Mouse (Mus musculus): Measurements from ENCODE around the gene Rasgef1b.

The Rasgef1b gene

DNA sequence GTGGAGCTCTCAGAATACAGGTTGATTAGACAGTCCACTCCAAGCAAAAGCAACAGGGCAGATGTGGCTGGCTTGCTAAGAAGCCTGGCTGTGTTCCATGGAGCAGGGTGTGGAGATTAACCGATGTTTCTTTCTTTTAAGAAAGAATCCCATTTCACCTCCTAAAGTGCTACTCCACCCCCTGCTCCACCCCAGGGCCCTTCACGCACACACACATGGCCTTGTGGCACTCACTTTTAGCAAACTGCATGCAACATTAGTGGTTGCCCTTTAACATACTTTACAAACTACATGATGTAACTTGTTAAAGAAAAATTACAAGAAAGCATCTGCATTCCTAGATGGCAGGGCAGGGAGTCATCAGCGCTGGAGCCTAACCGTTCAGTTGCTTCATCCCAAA, 378.8 kb downstream of the Rasgef1b start:
- DNase-seq, result no peak

GRCm38 (mm10) chr5:99348257-99348849, 380.5 kb downstream of the Rasgef1b start:
- DNase-seq, result peak; percentile 92

DNA sequence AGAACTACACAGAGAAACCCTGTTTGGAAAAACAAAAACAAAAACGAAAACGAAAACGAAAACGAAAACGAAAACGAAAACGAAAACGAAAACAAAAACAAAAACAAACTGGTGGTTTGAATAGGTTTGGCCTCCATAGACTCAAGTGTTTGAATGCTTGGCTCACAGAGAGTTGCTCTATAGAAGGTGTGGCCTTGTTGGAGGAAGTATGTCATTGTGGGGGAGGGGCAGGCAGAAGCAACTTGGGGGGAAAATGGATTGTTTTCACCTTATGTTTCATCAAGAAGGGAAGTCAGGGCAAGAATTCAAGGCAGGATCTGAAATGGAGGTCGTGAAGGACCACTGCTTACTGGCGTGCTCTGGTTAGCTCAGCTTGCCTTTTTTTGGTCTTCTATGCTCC, 386.3 kb downstream of the Rasgef1b start:
- no peak for DNase-seq

DNA sequence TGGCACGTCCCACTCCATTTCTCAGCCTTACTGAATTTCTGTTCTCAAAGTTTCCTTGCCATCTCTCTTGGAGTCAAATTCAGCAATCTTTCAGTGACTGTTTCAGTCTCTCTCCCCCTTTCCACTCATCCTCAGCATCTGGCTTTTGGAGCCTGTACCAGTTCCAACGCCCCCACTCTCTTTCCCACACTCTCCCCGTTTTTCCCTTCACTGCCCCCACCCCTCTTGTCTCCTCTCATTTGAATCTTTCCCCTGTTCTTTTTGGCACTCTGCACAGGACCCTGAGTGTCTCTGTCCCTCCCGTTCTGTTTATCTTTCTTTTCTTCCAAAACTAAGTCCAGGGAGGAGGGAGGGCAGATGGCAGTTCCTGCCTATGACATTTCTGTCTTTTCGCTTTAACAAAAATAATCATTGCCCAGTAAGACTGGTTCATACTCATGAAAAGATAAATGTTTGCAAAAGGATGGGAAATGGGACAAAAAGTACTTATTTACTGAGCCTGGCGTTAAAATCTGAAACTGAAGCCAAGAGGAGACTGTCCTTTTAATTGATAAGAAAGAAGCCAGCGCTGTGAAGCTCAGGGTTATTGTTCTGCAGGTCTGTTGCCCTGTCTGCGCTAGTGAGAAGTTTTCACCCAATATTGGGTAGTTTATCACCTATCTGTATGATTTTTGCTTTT, 388.4 kb downstream of the Rasgef1b start:
- DNase-seq, result no peak

DNA sequence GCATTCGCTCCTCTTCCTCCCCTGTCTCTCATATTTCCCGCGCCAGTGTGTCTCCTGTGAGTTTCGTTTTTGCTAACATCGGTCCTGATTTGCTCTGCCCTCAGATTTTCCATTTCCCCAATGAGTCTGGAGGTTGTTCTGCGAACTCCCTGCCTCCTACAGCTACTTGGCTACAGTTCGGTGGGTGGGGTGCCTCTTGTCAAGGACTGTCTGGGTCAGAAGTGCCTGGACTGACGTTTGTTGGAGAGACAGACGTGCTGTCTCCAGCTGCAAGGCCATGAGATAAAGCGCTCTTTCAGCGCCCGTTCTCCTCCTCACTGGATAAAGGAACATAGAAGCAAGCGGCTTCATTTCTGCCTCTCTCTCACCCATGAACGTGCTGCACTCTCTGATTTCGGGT, 389.1 kb downstream of the Rasgef1b start:
- peak; percentile 59 for DNase-seq

- no peak for DNase-seq
Measured at GRCm38 (mm10) chr5:99338826-99339225, 390.0 kb downstream of the Rasgef1b start.

DNA sequence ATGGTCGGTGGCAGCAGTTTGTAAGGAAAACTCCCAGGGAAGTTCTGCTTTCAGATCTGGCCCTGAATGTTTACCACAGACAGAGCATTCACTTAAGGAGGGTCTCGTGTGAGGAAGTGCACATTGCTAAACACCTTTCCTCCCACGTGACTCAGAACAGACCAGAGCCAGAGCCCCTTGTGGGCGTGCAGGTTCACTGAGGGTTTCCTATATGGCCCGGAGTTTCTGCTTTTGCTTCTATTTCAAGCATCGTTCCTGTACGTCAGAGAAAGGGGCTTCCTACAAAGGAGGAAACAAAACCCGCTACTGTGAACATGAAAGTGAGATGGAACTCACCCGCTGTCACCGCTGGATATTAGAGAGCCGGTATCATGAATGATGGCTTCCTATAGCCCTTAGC, 392.4 kb downstream of the Rasgef1b start:
- no peak for DNase-seq

- DNase-seq, result no peak
Measured at GRCm38 (mm10) chr5:99334017-99334416, 394.8 kb downstream of the Rasgef1b start.

DNA sequence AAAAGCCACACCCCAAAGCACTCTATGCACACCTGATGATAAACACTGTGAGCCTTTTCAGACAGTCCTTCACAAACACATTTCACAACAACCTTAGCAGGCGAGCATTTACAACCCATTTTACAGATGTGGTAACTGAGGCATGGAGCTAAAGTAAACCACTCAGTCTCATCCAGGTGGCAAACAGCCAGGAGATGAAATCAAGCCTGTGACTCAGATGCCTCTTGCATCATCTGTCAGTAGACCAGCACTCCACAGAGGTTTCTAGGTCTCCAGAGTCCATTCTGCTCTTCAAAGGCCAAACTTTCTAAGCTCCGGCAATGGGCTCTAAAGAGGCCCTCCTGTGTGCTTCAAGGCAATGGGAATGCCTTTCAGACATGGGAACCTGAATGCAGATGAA, 396.8 kb downstream of the Rasgef1b start:
- no peak for DNase-seq

- DNase-seq, result peak; percentile 62
Measured at GRCm38 (mm10) chr5:99329065-99329464, 399.8 kb downstream of the Rasgef1b start.

GRCm38 (mm10) chr5:99327019-99327418, 401.8 kb downstream of the Rasgef1b start:
- peak; percentile 38 for DNase-seq

- DNase-seq, result no peak
Measured at GRCm38 (mm10) chr5:99325301-99325700, 403.6 kb downstream of the Rasgef1b start.

- DNase-seq, result no peak
Measured at GRCm38 (mm10) chr5:99320783-99321182, 408.1 kb downstream of the Rasgef1b start.

GRCm38 (mm10) chr5:99297939-99298338, 430.9 kb downstream of the Rasgef1b start:
- no peak for DNase-seq

DNA sequence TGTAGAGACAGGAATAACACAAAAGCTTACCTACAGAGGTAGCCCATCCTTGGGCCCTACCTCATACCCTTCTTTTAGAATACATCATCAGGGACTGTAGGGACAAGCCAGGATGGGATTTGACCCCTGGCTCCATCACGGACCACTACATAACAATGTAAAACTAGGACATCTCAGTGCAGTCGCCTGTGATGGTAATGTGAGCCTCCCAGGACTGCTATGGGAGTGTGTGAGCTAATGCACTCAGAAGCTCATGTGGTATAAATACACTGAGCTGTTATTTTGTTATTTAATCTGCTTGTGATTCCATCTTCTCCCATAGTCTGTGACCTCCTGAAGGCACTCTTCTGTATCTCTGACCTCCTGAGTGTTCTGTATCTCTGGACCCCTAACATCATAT, 432.5 kb downstream of the Rasgef1b start:
- no peak for DNase-seq

GRCm38 (mm10) chr5:99292287-99292851, 436.5 kb downstream of the Rasgef1b start:
- DNase-seq, result no peak

DNA sequence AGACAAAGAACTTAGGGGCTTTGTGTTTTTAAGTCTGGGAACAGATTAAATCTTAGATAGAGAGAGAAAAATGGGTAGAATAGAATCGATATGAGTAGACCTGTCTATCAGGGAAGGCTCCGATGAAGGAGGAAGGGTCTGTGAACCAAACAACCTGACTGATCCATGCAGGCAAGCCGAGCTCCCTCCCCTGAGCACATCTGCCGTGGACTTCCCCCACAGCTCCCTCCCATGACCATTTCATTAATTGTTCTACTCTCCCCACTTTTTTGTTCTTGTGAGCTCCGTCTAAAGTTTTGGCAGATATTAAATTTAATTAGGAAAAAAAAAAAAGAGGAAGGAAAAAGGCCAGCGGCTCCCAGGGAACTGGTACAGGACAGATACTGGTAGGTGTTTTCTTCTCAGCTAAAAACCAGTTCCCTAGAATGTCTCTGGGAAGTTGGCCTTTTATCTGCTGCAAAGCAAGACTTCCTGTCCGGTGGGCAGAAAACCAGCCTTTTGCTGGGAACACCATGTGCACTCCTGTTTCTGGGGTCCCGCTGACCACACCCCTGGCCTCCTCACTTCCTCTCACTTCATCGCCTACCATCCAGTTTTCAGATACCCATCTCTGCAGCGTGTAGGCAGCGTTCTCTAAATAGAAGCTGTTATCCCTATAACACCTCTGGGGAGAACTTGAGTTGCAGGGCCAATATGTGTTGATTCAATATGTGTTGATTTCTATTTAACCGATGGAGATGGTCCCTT, 437.6 kb downstream of the Rasgef1b start:
- no peak for DNase-seq

GRCm38 (mm10) chr5:99288262-99288661, 440.6 kb downstream of the Rasgef1b start:
- DNase-seq, result no peak

- DNase-seq, result no peak
Measured at GRCm38 (mm10) chr5:99287647-99288185, 441.1 kb downstream of the Rasgef1b start.

GRCm38 (mm10) chr5:99286575-99286974, 442.3 kb downstream of the Rasgef1b start:
- no peak for DNase-seq

DNA sequence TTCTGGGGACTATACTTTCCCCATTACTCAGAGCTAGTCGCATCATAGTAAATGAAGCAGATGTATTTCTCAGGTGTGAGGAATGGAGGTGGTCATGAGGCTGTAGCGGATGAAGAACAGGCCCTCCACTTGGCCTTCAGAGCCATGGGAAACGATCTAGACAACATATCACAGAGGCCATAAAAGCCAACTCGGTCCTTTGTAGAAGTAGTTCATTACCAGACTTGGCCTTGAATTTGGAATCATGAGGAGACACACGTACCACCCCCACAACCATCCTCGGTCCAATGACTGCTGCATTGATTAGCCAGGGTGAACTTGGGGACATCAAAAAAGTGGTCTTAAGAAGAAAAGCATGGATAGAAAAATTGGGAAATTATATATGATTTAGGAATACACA, 442.8 kb downstream of the Rasgef1b start:
- DNase-seq, result no peak

- no peak for DNase-seq
Measured at GRCm38 (mm10) chr5:99284369-99284768, 444.5 kb downstream of the Rasgef1b start.

- DNase-seq, result no peak
Measured at GRCm38 (mm10) chr5:99283636-99284035, 445.2 kb downstream of the Rasgef1b start.

DNA sequence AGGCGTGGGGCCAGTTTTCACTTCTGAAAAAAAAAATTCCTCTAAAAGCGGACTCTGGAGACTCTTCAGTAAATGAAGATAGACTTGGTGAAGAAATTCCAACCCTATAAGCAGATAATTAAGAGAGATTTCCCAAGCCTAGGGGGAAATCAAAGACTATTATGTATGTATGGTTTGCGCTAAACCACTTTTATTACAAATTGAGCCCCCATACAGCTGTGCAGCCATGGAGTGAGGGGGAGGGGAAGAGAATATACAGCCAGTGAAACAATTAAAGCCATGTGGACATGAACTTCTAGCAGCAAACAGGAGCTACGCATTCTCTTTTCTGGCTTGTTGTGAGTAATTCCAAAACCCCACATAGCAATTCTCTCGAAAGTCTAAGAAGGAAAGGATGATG, 448.3 kb downstream of the Rasgef1b start:
- no peak for DNase-seq

Data from kidney, adult 9 months (tissue).